Mouse (Mus musculus) megakaryocyte, embryonic 14.5 days (primary cell): Measurements from ENCODE around the gene Adam1a.

Experiments used
- FLI1 ChIP-seq: IDR thresholded peaks from 2 replicates; pipeline ENCODE4 v1.6.1; 2012; ENCODE audit warnings: low read length, inconsistent platforms, mixed read lengths
- GATA1 ChIP-seq: IDR thresholded peaks from 3 replicates; pipeline ENCODE4 v1.6.1; 2012; ENCODE audit warnings: mixed read lengths, low read length, inconsistent platforms, borderline replicate concordance

GRCm38 (mm10) chr5:121585699-121586098, 40.4 kb upstream of the Adam1a start:
- TF ChIP-seq FLI1, result no peak
- TF ChIP-seq GATA1, result no peak
